Mouse (Mus musculus): ENCODE measurements around the gene Cpt2. TPM values are rescaled to one million over a fixed set of nuclear protein-coding genes. Genes with fewer than 3 reads are reported as not detected.

The Cpt2 gene
- polyA plus RNA-seq, 2 experiments, result 25.8 to 36.5 TPM

GRCm38 (mm10) chr4:107937338-107937737 is 13.9 kb upstream of the Cpt2 start:
- no peaks in the 10 kb centered on the region for H3K36me3 ChIP-seq (replicated peaks; ENCODE audit: control insufficient read depth, insufficient read depth, low read depth)
- H3K4me2 ChIP-seq (ENCODE audit: low read depth), result no peak overlapping the region
- H3K9me3 ChIP-seq (ENCODE audit: control insufficient read depth, low read length), result no peaks in the 10 kb centered on the region
- no peak overlapping the region for H3K9ac ChIP-seq (replicated peaks)
- TF ChIP-seq CTCF (IDR thresholded peaks at IDR 0.05; ENCODE audit: low read depth), result peak; percentile 54
- no peak for TF ChIP-seq EP300 (IDR thresholded peaks at IDR 0.05; ENCODE audit: low read depth)
- H3K27me3 ChIP-seq (ENCODE audit: control insufficient read depth, insufficient read depth, low read length), result no peaks in the 10 kb centered on the region
- H3K27ac ChIP-seq, result no peak overlapping the region
- H3K4me1 ChIP-seq (replicated peaks; ENCODE audit: control insufficient read depth in 2 of 2, insufficient read depth in 2 of 2, low read length in 1 of 2), result peaks cover 0 to 3% of the 10 kb centered on the region in 2 experiments; a peak in 1 of 4 replicates
- H3K4me3 ChIP-seq (ENCODE audit: insufficient read depth in 1 of 2, low read depth in 2 of 2, low read length in 2 of 2), result no peak overlapping the region
- ATAC-seq (ENCODE audit: insufficient read depth) (no peak), DNase-seq (ENCODE audit: low read depth in 3 of 3, low spot score in 3 of 3) (no peak)
- WGBS (ENCODE audit: insufficient replicate concordance), result 21% methylated on average over 6 of the region's 6 CpGs

GRCm38 (mm10) chr4:107935254-107935653 is 11.8 kb upstream of the Cpt2 start:
- WGBS (ENCODE audit: insufficient replicate concordance), result 26% methylated on average over 3 of the region's 3 CpGs
- no peak overlapping the region for H3K4me3 ChIP-seq (ENCODE audit: insufficient read depth in 1 of 2, low read depth in 2 of 2, low read length in 2 of 2)

GRCm38 (mm10) chr4:107933239-107933638 is 9.8 kb upstream of the Cpt2 start:
- H3K27me3 ChIP-seq (ENCODE audit: control insufficient read depth, insufficient read depth, low read length), result no peaks in the 10 kb centered on the region
- TF ChIP-seq CTCF (IDR thresholded peaks at IDR 0.05; ENCODE audit: low read depth) (no peak), EP300 (IDR thresholded peaks at IDR 0.05; ENCODE audit: low read depth) (no peak)
- H3K4me3 ChIP-seq (ENCODE audit: insufficient read depth in 1 of 2, low read depth in 2 of 2, low read length in 2 of 2), result no peak overlapping the region
- WGBS (ENCODE audit: insufficient replicate concordance), result 62% methylated on average over 8 of the region's 8 CpGs
- DNase-seq (ENCODE audit: low read depth in 3 of 3, low spot score in 3 of 3) (no peak), ATAC-seq (ENCODE audit: insufficient read depth) (no peak)
- no peaks in the 10 kb centered on the region for H3K36me3 ChIP-seq (replicated peaks; ENCODE audit: control insufficient read depth, insufficient read depth, low read depth)
- no peaks in the 10 kb centered on the region for H3K9me3 ChIP-seq (ENCODE audit: control insufficient read depth, low read length)
- no peak overlapping the region for H3K9ac ChIP-seq (replicated peaks)
- no peak overlapping the region for H3K27ac ChIP-seq
- H3K4me2 ChIP-seq (ENCODE audit: low read depth), result no peak overlapping the region
- H3K4me1 ChIP-seq (replicated peaks; ENCODE audit: control insufficient read depth in 2 of 2, insufficient read depth in 2 of 2, low read length in 1 of 2), result peaks cover 6 to 9% of the 10 kb centered on the region in 2 experiments

More at GRCm38 (mm10) chr4:107935254-107935653, 11.8 kb upstream of the Cpt2 start:
- H3K9me3 ChIP-seq (ENCODE audit: control insufficient read depth, low read length), result no peaks in the 10 kb centered on the region
- ATAC-seq (ENCODE audit: insufficient read depth), result no peak
- H3K4me1 ChIP-seq (replicated peaks; ENCODE audit: control insufficient read depth in 2 of 2, insufficient read depth in 2 of 2, low read length in 1 of 2), result peaks cover 0 to 3% of the 10 kb centered on the region in 2 experiments; a peak in 1 of 4 replicates
- no peak for DNase-seq (ENCODE audit: low read depth in 3 of 3, low spot score in 3 of 3)
- H3K4me2 ChIP-seq (ENCODE audit: low read depth), result no peak overlapping the region
- no peak for TF ChIP-seq CTCF (IDR thresholded peaks at IDR 0.05; ENCODE audit: low read depth)
- TF ChIP-seq EP300 (IDR thresholded peaks at IDR 0.05; ENCODE audit: low read depth), result no peak
- no peak overlapping the region for H3K27ac ChIP-seq
- no peak overlapping the region for H3K9ac ChIP-seq (replicated peaks)
- no peaks in the 10 kb centered on the region for H3K36me3 ChIP-seq (replicated peaks; ENCODE audit: control insufficient read depth, insufficient read depth, low read depth)
- no peaks in the 10 kb centered on the region for H3K27me3 ChIP-seq (ENCODE audit: control insufficient read depth, insufficient read depth, low read length)

- WGBS (ENCODE audit: insufficient replicate concordance), result 64% methylated on average over 3 of the region's 3 CpGs
- no peak overlapping the region for H3K4me2 ChIP-seq (ENCODE audit: low read depth)
- H3K36me3 ChIP-seq (replicated peaks; ENCODE audit: control insufficient read depth, insufficient read depth, low read depth), result no peaks in the 10 kb centered on the region
- peaks cover 12 to 16% of the 10 kb centered on the region in 2 experiments for H3K4me1 ChIP-seq (replicated peaks; ENCODE audit: control insufficient read depth in 2 of 2, insufficient read depth in 2 of 2, low read length in 1 of 2)
- DNase-seq (ENCODE audit: low read depth in 3 of 3, low spot score in 3 of 3) (no peak), ATAC-seq (ENCODE audit: insufficient read depth) (no peak)
- H3K9me3 ChIP-seq (ENCODE audit: control insufficient read depth, low read length), result no peaks in the 10 kb centered on the region
- no peak overlapping the region for H3K4me3 ChIP-seq (ENCODE audit: insufficient read depth in 1 of 2, low read depth in 2 of 2, low read length in 2 of 2)
- no peak overlapping the region for H3K9ac ChIP-seq (replicated peaks)
- H3K27me3 ChIP-seq (ENCODE audit: control insufficient read depth, insufficient read depth, low read length), result no peaks in the 10 kb centered on the region
- TF ChIP-seq CTCF (IDR thresholded peaks at IDR 0.05; ENCODE audit: low read depth) (no peak), EP300 (IDR thresholded peaks at IDR 0.05; ENCODE audit: low read depth) (no peak)
- H3K27ac ChIP-seq, result no peak overlapping the region
Observed at GRCm38 (mm10) chr4:107931453-107931852, 8.0 kb upstream of the Cpt2 start.

- ATAC-seq (ENCODE audit: insufficient read depth), result no peak
- Histone ChIP-seq H3K27ac (no peak overlapping the region), H3K36me3 (replicated peaks; ENCODE audit: control insufficient read depth, insufficient read depth, low read depth) (no peaks in the 10 kb centered on the region), H3K9ac (replicated peaks) (no peak overlapping the region), H3K27me3 (ENCODE audit: control insufficient read depth, insufficient read depth, low read length) (no peaks in the 10 kb centered on the region), H3K9me3 (ENCODE audit: control insufficient read depth, low read length) (no peaks in the 10 kb centered on the region), H3K4me3 (ENCODE audit: insufficient read depth in 1 of 2, low read depth in 2 of 2, low read length in 2 of 2) (no peak overlapping the region), H3K4me1 (replicated peaks; ENCODE audit: control insufficient read depth in 2 of 2, insufficient read depth in 2 of 2, low read length in 1 of 2) (peaks cover 12 to 16% of the 10 kb centered on the region in 2 experiments), H3K4me2 (ENCODE audit: low read depth) (no peak overlapping the region; the same call in 1 of the 2 replicates)
- WGBS (ENCODE audit: insufficient replicate concordance), result 61% methylated on average over 2 of the region's 2 CpGs
- DNase-seq (ENCODE audit: low read depth in 3 of 3, low spot score in 3 of 3), result no peak
- no peak for TF ChIP-seq EP300 (IDR thresholded peaks at IDR 0.05; ENCODE audit: low read depth)
- no peak for TF ChIP-seq CTCF (IDR thresholded peaks at IDR 0.05; ENCODE audit: low read depth)
Observed at GRCm38 (mm10) chr4:107928726-107929125, 5.3 kb upstream of the Cpt2 start.
